Mouse (Mus musculus) MEL-GATA-1-ER (cell line): Measurements from ENCODE around the gene Ucp1.
"Not testable (repeated sequence)": the region's sequence is repeated elsewhere in the genome, so short reads cannot be mapped to it uniquely, and the experiment has no call there.

Experiments used
- DNase-seq: peaks from one replicate; pipeline ENCODE4 v3.0.0-alpha.2; 2012; ENCODE audit warnings: low read depth; ENCODE audit errors: extremely low read depth

Gene Ucp1

GRCm38 (mm10) chr8:83290176-83290575, at the start of gene Ucp1:
Gene Ucp1, plus strand, starts transcription at chr8:83290352.
- DNase-seq, result no peak

- no peak for DNase-seq
These were observed 46.0 kb upstream of the Ucp1 start for GRCm38 (mm10) chr8:83244151-83244550.

- DNase-seq, result no peak
These were observed 39.3 kb upstream of the Ucp1 start for GRCm38 (mm10) chr8:83250858-83251257.

DNA sequence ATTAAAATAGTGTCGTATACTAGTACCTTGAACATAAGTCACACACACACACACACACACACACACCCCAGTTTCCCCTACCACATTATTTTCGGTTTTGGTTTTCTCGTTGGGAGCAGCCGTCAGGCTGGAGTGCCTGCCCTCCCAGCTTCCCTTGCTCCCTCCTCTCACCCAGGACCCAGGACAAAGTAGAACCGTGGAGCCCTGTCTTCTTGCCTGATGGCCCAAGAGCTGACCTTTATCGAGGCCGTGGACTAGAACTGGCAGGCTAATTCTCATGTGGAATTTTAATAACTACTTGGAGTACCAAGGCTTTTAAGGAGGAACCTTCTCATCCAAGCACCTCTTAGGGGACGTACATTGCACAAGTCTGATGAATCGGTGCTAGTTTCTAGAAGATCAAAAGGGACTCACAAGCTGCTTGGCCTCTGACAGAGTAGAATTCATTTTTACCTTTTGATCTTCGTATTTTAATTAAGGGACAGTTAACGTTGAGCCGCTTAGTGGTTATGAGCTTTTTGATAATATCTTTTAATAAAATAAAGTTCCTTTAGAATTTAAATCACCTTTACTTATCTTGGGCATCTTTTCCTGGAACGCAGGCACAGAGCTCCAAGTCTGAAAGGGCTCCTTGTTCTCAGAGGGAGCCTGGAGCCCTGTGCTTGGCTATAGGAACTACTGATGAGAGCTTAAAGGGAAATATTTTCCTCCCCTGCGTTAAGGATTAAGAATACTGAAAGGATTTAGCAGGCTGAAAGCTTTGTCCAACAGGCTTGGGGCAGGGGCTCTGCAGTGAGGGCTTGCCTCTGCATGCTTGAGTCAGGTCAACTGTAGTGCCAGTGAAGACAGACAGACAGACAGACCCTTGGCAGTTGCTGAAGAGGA, 38.5 kb upstream of the Ucp1 start:
- DNase-seq, result no peak

- peak; percentile 4 for DNase-seq
These were observed 37.4 kb upstream of the Ucp1 start for GRCm38 (mm10) chr8:83252791-83253190.

GRCm38 (mm10) chr8:83257631-83258030, 32.5 kb upstream of the Ucp1 start:
- no peak for DNase-seq

DNA sequence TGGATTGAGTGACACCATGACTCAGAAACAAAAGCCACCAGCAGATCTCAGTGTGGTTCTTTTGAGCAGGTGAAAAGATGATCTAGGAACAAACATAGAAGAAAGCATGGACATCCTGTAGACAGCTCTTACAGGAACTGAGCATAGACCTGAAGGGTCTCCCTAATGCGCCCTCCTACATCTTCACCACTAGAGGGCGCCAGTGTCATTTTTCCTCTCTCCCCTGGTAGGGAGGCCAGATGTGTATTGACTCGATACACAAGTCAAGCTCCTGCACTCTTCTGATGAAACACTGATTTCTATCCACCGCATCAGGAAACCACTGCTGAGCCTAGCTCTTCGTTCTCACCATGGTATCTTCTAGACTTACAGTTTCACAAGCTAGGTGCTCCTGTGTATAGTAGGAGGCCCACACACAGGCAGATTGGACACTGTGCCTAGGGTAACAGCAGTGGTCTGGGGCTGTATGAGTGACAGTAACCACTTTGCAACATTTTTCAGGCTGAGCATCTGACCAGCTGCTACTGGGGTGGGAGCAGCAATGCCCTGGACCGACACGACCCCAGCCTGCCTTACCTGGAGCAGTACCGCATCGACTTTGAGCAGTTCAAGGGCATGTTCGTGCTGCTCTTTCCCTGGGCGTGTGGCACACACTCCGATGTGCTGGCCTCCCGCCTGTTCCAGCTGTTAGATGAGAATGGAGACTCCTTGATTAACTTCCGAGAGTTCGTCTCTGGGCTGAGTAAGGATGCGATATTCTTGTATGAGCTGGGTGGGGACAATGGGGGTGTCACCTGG, 29.5 kb upstream of the Ucp1 start:
- DNase-seq, result peak; percentile 38

- DNase-seq, result no peak
These were observed 19.0 kb upstream of the Ucp1 start for GRCm38 (mm10) chr8:83271172-83271571.

DNA sequence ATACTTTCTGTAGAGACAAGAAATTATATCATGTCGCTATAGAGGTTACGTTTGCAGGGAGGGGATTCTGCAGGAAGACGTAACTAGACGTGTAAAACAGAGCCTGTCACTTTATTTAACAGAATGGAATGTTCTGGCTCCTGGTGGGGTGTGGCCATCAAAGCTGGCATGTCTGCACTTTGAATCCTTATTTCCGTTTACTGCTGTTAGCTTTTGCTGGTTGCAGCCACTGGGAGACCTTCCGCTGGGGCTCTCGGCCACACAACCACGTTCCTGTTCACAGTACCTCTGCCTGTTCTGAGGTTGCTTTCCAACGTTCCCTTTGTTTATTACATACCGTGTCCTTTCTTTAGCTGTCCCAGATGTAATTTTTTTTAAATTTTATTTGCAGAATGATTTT, 17.7 kb upstream of the Ucp1 start:
- no peak for DNase-seq

DNA sequence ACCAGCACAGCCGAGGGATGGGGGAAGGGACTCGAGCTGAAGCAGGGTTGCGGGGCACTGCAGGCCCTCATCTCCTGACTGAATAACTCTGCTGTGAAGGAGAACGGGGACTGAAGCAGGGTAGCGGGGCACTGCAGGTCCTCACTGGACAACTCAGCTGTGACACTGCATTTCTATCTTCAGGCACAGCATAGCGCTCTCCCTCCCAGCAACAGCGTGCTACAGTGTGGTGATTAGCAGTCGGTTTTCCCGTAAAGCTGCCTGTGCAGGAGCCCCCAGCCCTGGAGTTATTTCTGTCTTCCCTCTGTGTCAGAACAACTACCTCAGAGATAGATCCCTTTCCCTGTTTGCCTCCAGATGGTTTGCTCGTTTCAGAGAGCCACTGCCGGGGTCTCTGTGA, 15.7 kb upstream of the Ucp1 start:
- no peak for DNase-seq

- no peak for DNase-seq
These were observed 11.7 kb upstream of the Ucp1 start for GRCm38 (mm10) chr8:83278431-83278830.

- DNase-seq, result no peak
These were observed 4.8 kb upstream of the Ucp1 start for GRCm38 (mm10) chr8:83285391-83285790.

- DNase-seq, result no peak
These were observed 7.2 kb downstream of the Ucp1 start for GRCm38 (mm10) chr8:83297375-83297774.

GRCm38 (mm10) chr8:83300135-83300534, 10.0 kb downstream of the Ucp1 start:
- DNase-seq, result peak; percentile 6

- no peak for DNase-seq
These were observed 14.8 kb downstream of the Ucp1 start for GRCm38 (mm10) chr8:83304946-83305345.

DNA sequence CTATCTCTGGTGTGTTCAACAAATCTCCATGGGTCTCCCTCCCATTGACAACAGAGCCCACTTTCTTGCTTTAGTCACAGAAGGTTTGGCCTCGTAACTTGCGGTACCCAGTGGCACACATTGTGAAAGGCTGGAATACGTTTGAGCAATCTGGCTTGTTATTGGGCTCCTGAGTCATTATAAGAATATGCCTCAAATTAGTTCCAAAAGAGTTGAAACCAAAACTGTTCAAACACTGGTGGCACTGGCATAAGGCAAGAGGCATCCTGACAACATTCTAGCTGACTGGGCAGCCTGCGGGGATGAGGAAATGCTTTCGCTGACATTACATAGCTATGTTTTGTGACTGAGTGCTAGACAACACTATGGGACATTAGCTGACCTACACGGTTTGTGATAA, 19.7 kb downstream of the Ucp1 start:
- DNase-seq, result no peak

- DNase-seq, result not testable (repeated sequence)
These were observed 24.9 kb downstream of the Ucp1 start for GRCm38 (mm10) chr8:83315084-83315483.

- DNase-seq, result no peak
These were observed 25.5 kb downstream of the Ucp1 start for GRCm38 (mm10) chr8:83315691-83316090.

GRCm38 (mm10) chr8:83320543-83320942, 30.4 kb downstream of the Ucp1 start:
- no peak for DNase-seq

GRCm38 (mm10) chr8:83322374-83322773, 32.2 kb downstream of the Ucp1 start:
- no peak for DNase-seq

- DNase-seq, result no peak
These were observed 32.9 kb downstream of the Ucp1 start for GRCm38 (mm10) chr8:83323056-83323455.

DNA sequence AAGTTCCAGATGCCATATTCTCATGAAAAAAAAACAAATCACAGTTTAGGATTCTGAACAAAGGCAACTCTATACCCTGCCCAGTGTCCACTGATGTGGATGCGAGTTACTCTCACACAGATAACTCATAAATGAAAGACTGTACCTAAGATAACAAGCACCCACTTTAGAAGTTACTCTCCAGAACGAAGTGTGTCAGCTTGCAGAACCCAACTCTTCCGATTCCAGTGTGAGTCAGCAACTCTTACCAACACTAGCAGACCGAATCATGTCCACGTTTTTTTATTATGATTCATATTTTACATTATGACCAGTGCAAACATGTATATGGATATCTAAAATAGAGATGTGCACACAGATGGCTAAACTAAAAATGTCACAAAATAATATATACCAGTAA, 37.7 kb downstream of the Ucp1 start:
- DNase-seq, result no peak

DNA sequence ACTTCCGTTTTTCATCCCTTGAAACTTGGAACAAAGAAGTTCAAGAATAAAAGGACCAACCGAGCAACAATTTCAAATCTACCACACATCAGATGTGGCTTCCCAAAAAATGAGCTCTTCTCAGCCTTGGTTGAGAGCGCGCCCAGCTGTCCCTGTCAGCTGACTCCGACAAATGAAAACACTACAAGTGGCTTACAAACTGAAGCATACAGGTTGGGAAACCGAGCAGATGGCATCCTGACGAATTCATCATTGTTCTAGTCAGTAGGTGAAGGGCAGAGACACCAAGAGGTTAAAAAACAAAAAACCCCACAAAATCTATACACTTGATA, 41.4 kb downstream of the Ucp1 start:
- peak; percentile 30 for DNase-seq
